10 mouse cellular contexts compared by ENCODE assay signal in genomic region chr8:82351268-82351943, GRCm38 (mm10). TPM values are rescaled to one million over a fixed set of nuclear protein-coding genes. Genes with fewer than 3 reads are reported as not detected.
A peak's percentile ranks its signal among the peaks of the same experiment; 100 is the strongest.
DNase-seq lines count a peak whose midpoint lies in the region; ATAC-seq lines count a peak whose summit lies in the region.
"Had no signal": no experiment of that assay in that cellular context is flagged by ENCODE, and none has a peak within 500 bp of the region (broad histone marks: within the 10 kb centered on the region; RNA-seq: fewer than 3 reads in every experiment).

No protein-coding gene starts in this region.

- H3K4me3 ChIP-seq in limb, embryonic 10.5 days: no peak overlapping the region
- no peak overlapping the region for H3K4me3 ChIP-seq in midbrain, embryonic 16.5 days (ENCODE audit: low read depth, low read length)
- H3K4me3 ChIP-seq: forebrain, embryonic 15.5 days; neural tube, embryonic 13.5 days had no signal

- no peak overlapping the region for H3K27ac ChIP-seq in limb, embryonic 10.5 days
- H3K27ac ChIP-seq in midbrain, embryonic 16.5 days (ENCODE audit: low read length): no peak overlapping the region
- H3K27ac ChIP-seq: forebrain, embryonic 15.5 days; neural tube, embryonic 13.5 days had no signal

- no peak overlapping the region for H3K4me2 ChIP-seq in midbrain, embryonic 16.5 days (ENCODE audit: low read length)
- H3K4me2 ChIP-seq: forebrain, embryonic 15.5 days; neural tube, embryonic 13.5 days had no signal

- intact Hi-C loops in gastrocnemius, postnatal 14 days (cut with DNase I; ENCODE audit: low total_unique reads): loop anchor here (10.0 kb wide), 2 partner anchors 333 to 393 kb away; no protein-coding TSS in a partner anchor

- 73% methylated on average over 1 of the region's 1 CpGs for WGBS in limb, embryonic 10.5 days
- 59% methylated on average over 1 of the region's 1 CpGs for WGBS in midbrain, embryonic 16.5 days

- DNase-seq in gastrocnemius, adult 18-20 months (ENCODE audit: low spot score): peak; percentile 11
- no peak for DNase-seq in gastrocnemius, postnatal 14 days
- DNase-seq in 3134 (ENCODE audit: extremely low read depth, insufficient read length, low spot score): peak; percentile 43
- peak; percentile 8 for DNase-seq in T-cell, adult 2 months (ENCODE audit: low spot score)
- DNase-seq in lung, postnatal 25 days (ENCODE audit: low spot score): peak; percentile 20
- no peak for DNase-seq in limb, embryonic 10.5 days (ENCODE audit: low spot score)
- DNase-seq in cerebellum, postnatal 36 days: no peak

- ATAC-seq in midbrain, embryonic 16.5 days: no peak
- ATAC-seq: forebrain, embryonic 15.5 days had no signal

- no peaks in the 10 kb centered on the region; the same call in 1 of the 2 replicates for H3K4me1 ChIP-seq in limb, embryonic 10.5 days
- H3K4me1 ChIP-seq in midbrain, embryonic 16.5 days (ENCODE audit: control insufficient read depth, insufficient read depth, low read length): no peaks in the 10 kb centered on the region
- H3K4me1 ChIP-seq: forebrain, embryonic 15.5 days; neural tube, embryonic 13.5 days had no signal

- no peak overlapping the region for H3K9ac ChIP-seq in midbrain, embryonic 16.5 days (ENCODE audit: low read depth, low read length)
- H3K9ac ChIP-seq: forebrain, embryonic 15.5 days; neural tube, embryonic 13.5 days had no signal

- no peaks in the 10 kb centered on the region for H3K9me3 ChIP-seq in limb, embryonic 10.5 days (replicated peaks)
- H3K9me3 ChIP-seq in midbrain, embryonic 16.5 days (replicated peaks; ENCODE audit: control insufficient read depth, low read length, poor library complexity, severe bottlenecking): no peaks in the 10 kb centered on the region
- H3K9me3 ChIP-seq: forebrain, embryonic 15.5 days; neural tube, embryonic 13.5 days had no signal

- no peaks in the 10 kb centered on the region for H3K27me3 ChIP-seq in limb, embryonic 10.5 days (ENCODE audit: low read depth, poor library complexity, severe bottlenecking)
- no peaks in the 10 kb centered on the region for H3K27me3 ChIP-seq in midbrain, embryonic 16.5 days (ENCODE audit: control insufficient read depth, insufficient read depth, low read depth, low read length)
- H3K27me3 ChIP-seq: forebrain, embryonic 15.5 days; neural tube, embryonic 13.5 days had no signal

- H3K36me3 ChIP-seq in limb, embryonic 10.5 days: no peaks in the 10 kb centered on the region
- no peaks in the 10 kb centered on the region for H3K36me3 ChIP-seq in midbrain, embryonic 16.5 days (ENCODE audit: control insufficient read depth, insufficient read depth, low read length)
- H3K36me3 ChIP-seq: forebrain, embryonic 15.5 days; neural tube, embryonic 13.5 days had no signal

RNA-seq across cellular contexts. Expression of gene Il15, which starts 51.6 kb away (rescaled TPM):
- 10 to 100 TPM in 1 of 2 experiments, 1 to 10 TPM in 1; 9.1 to 13.1 TPM for total RNA-seq in gastrocnemius, adult 18-20 months (2021)
- total RNA-seq in gastrocnemius, postnatal 14 days (2021): 1 to 10 TPM; 2.1 to 2.5 TPM
- polyA plus RNA-seq in limb, embryonic 10.5 days (2016; fragmentation: Nextera tagmentation; extraction: Ambion mirVana): 0.74 and 1.6 TPM in 2 replicates
- polyA plus RNA-seq in midbrain, embryonic 16.5 days (2015; fragmentation: Nextera tagmentation; extraction: Ambion mirVana): 1.1 TPM in 2 replicates

Comparison
In these comparisons a context has a peak if more than half of its experiments do, and no peak if none do; other contexts are left out.
1. DNase-seq: peak in gastrocnemius, adult 18-20 months (single experiment), 3134 (single experiment), T-cell, adult 2 months (single experiment) and lung, postnatal 25 days (single experiment); none in gastrocnemius, postnatal 14 days (single experiment), limb, embryonic 10.5 days (single experiment) and cerebellum, postnatal 36 days (0 of 2).